Mouse (Mus musculus): ENCODE results near the gene Fpgs. TPM values are rescaled to one million over a fixed set of nuclear protein-coding genes. Genes with fewer than 3 reads are reported as not detected.

The Fpgs gene
- polyA plus RNA-seq, 1 experiment from 2014 or later, result 17.3 TPM

DNA sequence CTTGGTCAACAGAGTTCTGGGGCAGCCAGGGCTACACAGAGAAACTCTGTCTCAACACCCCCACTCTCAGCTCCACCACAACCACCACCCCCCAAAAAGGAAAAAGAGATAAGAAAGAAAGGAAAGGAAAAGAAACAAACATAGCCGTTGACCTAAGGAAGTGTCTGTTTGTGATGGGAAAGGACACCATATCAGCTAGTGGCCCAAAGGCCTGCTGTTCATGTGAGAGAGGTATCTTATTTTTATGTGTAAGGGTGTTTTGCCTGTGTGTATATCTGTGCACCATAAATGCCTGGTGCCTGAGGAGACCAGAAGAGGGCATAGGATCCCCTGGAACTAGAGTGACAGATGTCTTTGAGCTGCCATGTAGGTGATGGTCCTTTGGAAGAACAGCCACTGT lies 64.3 kb downstream of the Fpgs start:
- peaks cover 7% of the 10 kb centered on the region for H3K4me1 ChIP-seq
- WGBS, result 81% methylated on average over 1 of the region's 1 CpGs
- H3K4me2 ChIP-seq (replicated peaks), result no peak overlapping the region
- no peak for ATAC-seq (ENCODE audit: low FRiP score, low read depth)
- no peak overlapping the region for H3K9ac ChIP-seq
- 0 out of 2 replicates have a peak, but pooled peaks cover 1% of the 10 kb centered on the region for H3K36me3 ChIP-seq
- no peaks in the 10 kb centered on the region for H3K27me3 ChIP-seq (replicated peaks)
- H3K9me3 ChIP-seq, result no peaks in the 10 kb centered on the region
- H3K4me3 ChIP-seq, result no peak overlapping the region
- no peak overlapping the region for H3K27ac ChIP-seq

DNA sequence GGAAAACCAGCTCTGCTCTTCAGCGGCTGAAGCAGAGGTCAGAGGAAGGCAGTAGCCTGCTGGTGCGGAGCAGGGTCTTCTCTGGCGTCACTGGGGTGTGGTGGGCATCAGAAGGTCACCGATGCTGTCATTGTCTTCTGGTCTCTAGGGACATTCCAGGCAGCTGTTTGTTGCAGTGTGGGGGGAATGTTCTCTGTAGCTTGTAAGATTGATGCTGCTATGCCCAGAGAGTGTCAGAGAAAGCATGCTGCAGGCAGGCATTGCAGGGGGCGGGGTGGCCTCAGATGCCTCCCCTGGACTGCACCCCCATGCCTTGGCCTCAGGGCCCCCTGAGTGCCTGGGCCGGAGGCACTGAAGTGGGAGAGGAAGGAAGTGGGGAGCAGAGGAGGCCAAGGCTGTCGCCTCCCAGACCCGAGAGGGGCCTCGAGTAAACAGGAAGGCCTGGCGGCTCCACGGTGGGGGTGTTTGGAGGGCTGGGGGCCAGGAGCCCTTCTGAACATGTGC lies 66.1 kb downstream of the Fpgs start:
- no peak for ATAC-seq (ENCODE audit: low FRiP score, low read depth)
- Histone ChIP-seq H3K4me2 (replicated peaks) (no peak overlapping the region), H3K27ac (no peak overlapping the region), H3K4me1 (peaks cover 7% of the 10 kb centered on the region), H3K4me3 (no peak overlapping the region), H3K36me3 (0 out of 2 replicates have a peak, but pooled peaks cover 4% of the 10 kb centered on the region), H3K27me3 (replicated peaks) (no peaks in the 10 kb centered on the region), H3K9me3 (no peaks in the 10 kb centered on the region), H3K9ac (no peak overlapping the region; the same call in 1 of the 2 replicates)
- WGBS, result 33% methylated on average over 11 of the region's 11 CpGs

DNA sequence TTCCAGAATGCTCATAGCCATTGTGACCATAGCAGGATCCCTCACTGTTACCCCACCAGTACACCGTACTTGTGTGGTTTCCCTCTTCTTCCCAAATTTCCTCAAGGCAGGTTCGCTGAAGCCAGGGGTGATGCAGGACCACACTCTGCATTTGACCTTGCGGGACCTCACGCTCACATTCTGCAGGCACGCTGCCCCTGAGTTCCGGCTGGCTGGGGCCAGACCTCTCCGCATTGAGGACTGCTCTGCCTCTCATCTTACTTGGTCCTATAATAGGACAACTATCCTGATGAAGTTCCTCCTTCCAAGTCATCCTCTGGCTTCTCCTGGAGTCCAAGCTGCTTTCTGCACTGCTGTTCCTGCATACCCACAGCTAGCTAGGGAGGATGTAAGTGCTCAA lies 67.3 kb downstream of the Fpgs start:
- no peak overlapping the region for H3K4me3 ChIP-seq
- 0 out of 2 replicates have a peak, but pooled peaks cover 4% of the 10 kb centered on the region for H3K36me3 ChIP-seq
- H3K27me3 ChIP-seq (replicated peaks), result no peaks in the 10 kb centered on the region
- WGBS, result 92% methylated on average over 7 of the region's 7 CpGs
- H3K27ac ChIP-seq, result no peak overlapping the region
- ATAC-seq (ENCODE audit: low FRiP score, low read depth), result no peak
- no peak overlapping the region for H3K9ac ChIP-seq
- no peaks in the 10 kb centered on the region for H3K9me3 ChIP-seq
- H3K4me1 ChIP-seq, result peaks cover 7% of the 10 kb centered on the region
- no peak overlapping the region for H3K4me2 ChIP-seq (replicated peaks)

DNA sequence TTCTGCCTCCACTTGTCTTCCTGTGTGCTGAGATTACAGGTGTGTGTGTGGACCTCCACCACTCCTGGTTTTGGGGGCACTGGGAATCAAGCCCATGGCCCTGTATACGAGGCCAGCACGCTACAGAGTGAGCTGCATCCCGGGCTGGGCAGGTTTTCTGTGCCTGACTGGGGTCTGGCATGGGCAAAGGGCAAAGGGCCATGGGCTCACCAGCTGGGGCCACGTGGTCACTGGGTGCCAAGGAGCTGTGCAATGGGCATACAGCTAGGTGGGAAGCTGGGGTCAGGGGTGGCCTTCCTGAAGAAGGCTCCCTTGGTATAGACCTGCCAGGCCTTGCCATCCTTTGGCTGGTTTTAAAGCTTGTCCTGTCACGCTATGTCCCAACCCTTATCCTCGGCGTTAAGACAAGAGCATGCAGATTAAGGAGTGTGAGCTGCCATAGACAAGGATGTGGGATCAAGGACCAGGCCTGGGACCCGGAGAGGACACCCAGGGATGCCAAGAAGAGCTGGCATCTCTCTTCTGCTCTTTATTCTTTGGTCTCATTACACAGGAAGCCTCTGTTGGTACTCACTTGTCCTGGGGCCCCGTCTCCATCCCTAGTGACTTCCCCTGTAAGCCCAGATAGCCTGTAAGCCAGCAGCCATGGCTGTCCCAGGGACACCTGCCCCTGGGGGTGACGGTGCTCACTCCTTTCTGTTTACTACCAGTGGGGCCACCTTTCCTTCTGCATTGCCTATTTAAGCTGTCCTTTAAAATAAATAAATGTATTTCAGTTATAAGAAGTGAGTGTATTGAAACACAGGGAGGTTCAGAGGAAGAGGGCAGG lies 69.5 kb downstream of the Fpgs start:
- Histone ChIP-seq H3K9ac (no peak overlapping the region), H3K27ac (no peak overlapping the region), H3K4me2 (replicated peaks) (no peak overlapping the region), H3K36me3 (0 out of 2 replicates have a peak, but pooled peaks cover 4% of the 10 kb centered on the region), H3K4me3 (no peak overlapping the region), H3K9me3 (no peaks in the 10 kb centered on the region), H3K27me3 (replicated peaks) (no peaks in the 10 kb centered on the region), H3K4me1 (peaks cover 9% of the 10 kb centered on the region)
- ATAC-seq (ENCODE audit: low FRiP score, low read depth), result no peak
- WGBS, result 81% methylated on average over 10 of the region's 10 CpGs

DNA sequence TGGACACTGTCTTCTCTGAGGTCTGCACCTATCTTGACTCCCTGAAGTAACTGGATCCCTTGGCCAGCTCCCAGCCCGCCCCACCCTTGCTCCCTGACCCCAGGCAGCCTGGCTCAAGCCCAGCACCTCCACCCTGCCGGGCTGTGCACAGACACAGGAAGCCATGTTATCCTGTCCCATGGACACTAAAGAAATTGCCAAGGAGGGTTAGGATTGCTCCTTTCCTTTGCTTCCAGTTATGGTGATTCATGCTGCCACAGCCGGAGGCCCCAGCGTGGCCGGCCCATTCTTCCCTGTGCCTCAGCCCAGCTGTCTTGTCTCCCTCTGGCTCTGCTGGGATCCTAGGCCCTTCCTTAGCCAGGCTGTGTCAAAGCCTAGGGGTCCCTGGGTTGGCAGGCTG lies 70.3 kb downstream of the Fpgs start:
- 71% methylated on average over 5 of the region's 5 CpGs for WGBS
- Histone ChIP-seq H3K27ac (no peak overlapping the region), H3K4me1 (peaks cover 18% of the 10 kb centered on the region), H3K4me3 (no peak overlapping the region), H3K4me2 (replicated peaks) (no peak overlapping the region), H3K27me3 (replicated peaks) (no peaks in the 10 kb centered on the region), H3K36me3 (0 out of 2 replicates have a peak, but pooled peaks cover 4% of the 10 kb centered on the region), H3K9me3 (no peaks in the 10 kb centered on the region), H3K9ac (no peak overlapping the region)
- ATAC-seq (ENCODE audit: low FRiP score, low read depth), result no peak

MicroRNAs encoded within 50 kb of the gene (microRNA counts, 519-probe panel; counts per million panel counts)
- microRNA mmu-miR-1954 (342 counts per million, percentile 67 among the panel's probes with 10 or more counts), microRNA mmu-miR-2861 (342 counts per million, percentile 67 among the panel's probes with 10 or more counts)

Small RNA genes within 50 kb of the gene (microRNA-seq; reads per million reads assigned to microRNA genes)
- not detected for gene Gm47291
- gene Mir1954, result not detected
- gene Mir2861, result not detected
- not detected for gene Mir3960
- gene Mir8093, result not detected

Other genes with a start within 250 kb of the Fpgs start
- gene Fam102a, start 168.8 kb downstream of the Fpgs start, polyA plus RNA-seq (2016; fragmentation: Nextera tagmentation; extraction: Ambion mirVana), result 11.5 and 14.4 TPM in 2 replicates
- gene Dpm2, start 133.3 kb downstream of the Fpgs start, polyA plus RNA-seq (2016; fragmentation: Nextera tagmentation; extraction: Ambion mirVana), result 121 and 124 TPM in 2 replicates
- 3.9 and 4.0 TPM in 2 replicates for gene Pip5kl1, start 129.3 kb downstream of the Fpgs start, polyA plus RNA-seq (2016; fragmentation: Nextera tagmentation; extraction: Ambion mirVana)
- 0.25 and 0.69 TPM in 2 replicates for gene 9430097D07Rik, start 128.5 kb downstream of the Fpgs start, polyA plus RNA-seq (2016; fragmentation: Nextera tagmentation; extraction: Ambion mirVana)
- gene St6galnac4, start 117.0 kb downstream of the Fpgs start, polyA plus RNA-seq (2016; fragmentation: Nextera tagmentation; extraction: Ambion mirVana), result 20.4 and 21.4 TPM in 2 replicates
- 10.1 and 11.5 TPM in 2 replicates for gene St6galnac6, start 104.4 kb downstream of the Fpgs start, polyA plus RNA-seq (2016; fragmentation: Nextera tagmentation; extraction: Ambion mirVana)
- 46.6 and 50.4 TPM in 2 replicates for gene Ak1, start 82.4 kb downstream of the Fpgs start, polyA plus RNA-seq (2016; fragmentation: Nextera tagmentation; extraction: Ambion mirVana)
- gene Eng, start 57.5 kb downstream of the Fpgs start, polyA plus RNA-seq (2016; fragmentation: Nextera tagmentation; extraction: Ambion mirVana), result 28.8 and 33.0 TPM in 2 replicates
- gene Cdk9, start 8.9 kb upstream of the Fpgs start, polyA plus RNA-seq (2016; fragmentation: Nextera tagmentation; extraction: Ambion mirVana), result 97.8 and 103 TPM in 2 replicates
- 41.8 and 45.1 TPM in 2 replicates for gene Sh2d3c, start 16.9 kb upstream of the Fpgs start, polyA plus RNA-seq (2016; fragmentation: Nextera tagmentation; extraction: Ambion mirVana)
- gene 6330409D20Rik, start 36.9 kb upstream of the Fpgs start, polyA plus RNA-seq (2016; fragmentation: Nextera tagmentation; extraction: Ambion mirVana), result 2.1 and 3.1 TPM in 2 replicates
- gene Tor2a, start 53.1 kb upstream of the Fpgs start, polyA plus RNA-seq (2016; fragmentation: Nextera tagmentation; extraction: Ambion mirVana), result 55.5 and 56.1 TPM in 2 replicates
- 0.32 and 1.2 TPM in 2 replicates for gene Ttc16, start 71.5 kb upstream of the Fpgs start, polyA plus RNA-seq (2016; fragmentation: Nextera tagmentation; extraction: Ambion mirVana)
- 4.3 and 5.5 TPM in 2 replicates for gene Ptrh1, start 71.6 kb upstream of the Fpgs start, polyA plus RNA-seq (2016; fragmentation: Nextera tagmentation; extraction: Ambion mirVana)
- 0.82 and 1.6 TPM in 2 replicates for gene Cfap157, start 80.3 kb upstream of the Fpgs start, polyA plus RNA-seq (2016; fragmentation: Nextera tagmentation; extraction: Ambion mirVana)
- 121 and 130 TPM in 2 replicates for gene Stxbp1, start 143.1 kb upstream of the Fpgs start, polyA plus RNA-seq (2016; fragmentation: Nextera tagmentation; extraction: Ambion mirVana)
- 39.6 and 40.3 TPM in 2 replicates for gene Fam129b, start 172.0 kb upstream of the Fpgs start, polyA plus RNA-seq (2016; fragmentation: Nextera tagmentation; extraction: Ambion mirVana)